Mouse (Mus musculus) stomach, adult 2 months (tissue): ENCODE measurements around the gene Mill2. TPM values are rescaled to one million over a fixed set of nuclear protein-coding genes. Genes with fewer than 3 reads are reported as not detected.

ENCODE experiments used
- polyA plus RNA-seq: library from polyadenylated mRNA; depleted of rRNA; stranded (reverse); fragments of >200 nt; gene quantifications from 2 replicates; pipeline ENCODE4 v1.2.3, GENCODE M21; 2012; rRNA removed

Mill2 gene
- 2.3 and 2.9 TPM in 2 replicates for polyA plus RNA-seq

DNA sequence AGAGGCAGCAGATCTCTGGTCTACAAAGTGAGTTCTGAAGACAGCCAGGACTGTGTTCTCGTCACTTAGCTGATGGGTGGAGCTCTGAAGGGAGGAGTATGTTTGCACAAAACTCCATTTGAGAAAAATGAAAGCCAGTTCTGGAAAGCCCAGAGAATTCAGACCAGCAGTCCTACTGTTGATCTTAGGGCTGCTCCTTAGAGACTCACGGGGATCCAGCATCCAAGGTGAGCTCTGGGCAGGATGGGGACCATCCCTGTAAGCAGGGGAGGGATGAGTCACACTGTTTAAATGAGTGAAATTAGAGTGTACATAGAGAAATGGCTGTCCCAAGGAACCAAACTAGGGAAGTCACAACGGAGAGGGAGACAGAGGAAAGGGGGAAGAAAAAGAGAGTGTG is at the start of gene Mill2:
Gene Mill2, plus strand, starts transcription at position 102 of the 400 bp plus-strand sequence.

DNA sequence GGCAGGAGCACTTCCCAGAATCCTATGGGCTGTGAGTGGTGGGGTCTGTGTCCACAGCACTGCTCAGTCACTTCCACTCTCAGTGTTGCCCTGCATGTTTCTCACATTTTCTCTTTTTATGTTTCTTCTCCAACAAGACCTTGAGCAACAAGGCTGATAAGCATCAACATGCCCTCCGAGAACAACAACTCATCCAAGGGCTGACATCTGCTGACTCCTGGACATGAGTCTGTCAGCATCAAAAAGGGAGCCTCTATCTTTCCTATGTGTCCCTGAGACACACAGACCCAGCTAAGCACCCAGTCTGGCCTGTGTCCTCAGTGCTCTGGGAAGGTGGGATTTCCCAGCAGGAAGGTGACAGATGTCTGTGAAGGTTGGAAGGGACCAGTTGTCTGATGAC is 41.3 kb upstream of the Mill2 start, which contains the start of gene Psg19:
Gene Psg19, minus strand, starts transcription at position 101 of the 400 bp plus-strand sequence.

DNA sequence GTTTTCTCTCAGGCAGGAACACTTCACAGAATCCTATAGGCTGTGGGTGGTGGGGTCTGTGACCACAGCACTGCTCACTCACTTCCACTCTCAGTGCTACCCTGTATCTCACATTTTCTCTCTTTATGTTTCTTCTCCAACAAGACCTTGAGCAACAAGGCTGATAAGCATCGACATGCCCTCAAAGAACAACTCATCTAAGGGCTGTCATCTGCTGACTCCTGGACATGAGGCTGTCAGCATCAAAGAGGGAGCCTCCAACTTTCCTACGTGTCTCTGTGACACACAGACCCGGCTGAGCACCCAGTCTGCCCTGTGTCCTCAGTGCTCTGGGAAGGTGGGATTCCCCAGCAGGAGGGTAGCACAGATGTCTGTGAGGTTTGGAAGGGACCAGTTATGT is 18.3 kb upstream of the Mill2 start, which contains the start of gene Psg17:
Gene Psg17, minus strand, starts transcription at position 101 of the 400 bp plus-strand sequence.

DNA sequence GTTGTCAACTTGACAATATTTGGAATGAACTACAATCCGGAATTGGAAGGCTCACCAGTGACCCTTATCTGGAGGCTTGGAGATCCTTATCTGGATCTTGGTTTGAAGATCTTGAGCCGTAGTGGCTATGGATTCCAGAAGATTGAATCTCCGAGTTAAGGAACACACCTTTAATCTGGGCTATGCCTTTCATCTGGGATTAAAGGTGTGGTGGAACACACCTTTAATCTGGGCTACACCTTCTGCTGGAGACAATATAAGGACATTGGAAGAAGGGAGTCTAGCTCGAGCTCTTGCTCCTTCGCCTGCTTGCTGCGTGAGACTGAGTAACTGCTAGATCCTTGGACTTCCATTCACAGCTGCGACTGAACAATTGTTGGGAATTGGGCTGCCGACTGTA is 31.3 kb downstream of the Mill2 start, which contains the start of gene Pglyrp1:
Gene Pglyrp1, plus strand, starts transcription at position 301 of the 400 bp plus-strand sequence.

DNA sequence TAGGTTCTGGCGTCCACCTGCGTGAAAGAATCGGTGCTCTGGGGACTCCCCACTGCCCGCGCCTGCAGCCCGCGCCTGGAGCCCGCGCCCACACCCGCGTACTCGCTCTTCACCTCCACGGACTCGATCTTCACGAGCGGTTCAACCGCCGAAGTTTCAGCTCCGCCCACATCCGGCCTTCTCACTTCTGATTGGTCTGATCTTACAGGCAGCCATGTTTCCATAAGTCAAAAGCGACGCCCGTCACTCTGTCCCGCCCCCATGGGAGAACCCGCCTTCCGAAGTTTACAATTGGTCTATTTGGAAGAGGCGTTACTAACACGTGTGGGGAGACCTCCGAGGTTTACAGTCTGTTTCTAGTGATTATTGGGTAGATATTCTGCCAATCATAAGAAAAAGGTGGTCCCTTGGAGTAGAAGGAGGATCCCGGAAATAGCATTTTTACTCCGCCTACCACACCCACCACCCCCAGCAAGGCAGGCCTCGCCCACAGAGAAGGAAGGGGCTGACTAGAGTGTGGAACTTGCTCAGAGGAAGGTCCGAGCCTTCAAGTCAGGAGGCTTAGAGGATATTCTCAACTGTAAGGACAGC is 70.6 kb downstream of the Mill2 start, which contains the start of gene Ccdc61:
Gene Ccdc61, minus strand, starts transcription at position 175 of the 591 bp plus-strand sequence.

Other genes with a start within 250 kb of the Mill2 start
- not detected in 2 replicates for gene Psg23, start 223.5 kb upstream of the Mill2 start, polyA plus RNA-seq
- not detected in 2 replicates for gene Psg21, start 183.2 kb upstream of the Mill2 start, polyA plus RNA-seq
- gene Psg20, start 153.8 kb upstream of the Mill2 start, polyA plus RNA-seq = not detected in 2 replicates
- 0.03 TPM in 1 of 2 replicates, not detected in the other for gene Psg22, start 121.9 kb upstream of the Mill2 start, polyA plus RNA-seq
- not detected in 2 replicates for gene Psg19, start 41.4 kb upstream of the Mill2 start, polyA plus RNA-seq
- 0.10 TPM in 1 of 2 replicates, not detected in the other for gene Psg17, start 18.4 kb upstream of the Mill2 start, polyA plus RNA-seq
- 181 and 289 TPM in 2 replicates for gene Pglyrp1, start 31.4 kb downstream of the Mill2 start, polyA plus RNA-seq
- 14.5 and 18.4 TPM in 2 replicates for gene Ccdc61, start 70.4 kb downstream of the Mill2 start, polyA plus RNA-seq
- gene Nova2, start 85.9 kb downstream of the Mill2 start, polyA plus RNA-seq = 0.28 and 0.38 TPM in 2 replicates
- not detected in 2 replicates for gene Nanos2, start 147.4 kb downstream of the Mill2 start, polyA plus RNA-seq
- gene Mypop, start 151.3 kb downstream of the Mill2 start, polyA plus RNA-seq = 5.5 and 6.7 TPM in 2 replicates
- 18.4 and 26.7 TPM in 2 replicates for gene Irf2bp1, start 164.1 kb downstream of the Mill2 start, polyA plus RNA-seq
- 50.7 and 52.1 TPM in 2 replicates for gene Foxa3, start 183.6 kb downstream of the Mill2 start, polyA plus RNA-seq
- 47.9 and 60.8 TPM in 2 replicates for gene Sympk, start 184.4 kb downstream of the Mill2 start, polyA plus RNA-seq
- gene Rsph6a, start 214.7 kb downstream of the Mill2 start, polyA plus RNA-seq = 0.18 TPM in 1 of 2 replicates, not detected in the other
- 21.7 and 24.0 TPM in 2 replicates for gene Dmwd, start 236.3 kb downstream of the Mill2 start, polyA plus RNA-seq
- 706 and 850 TPM in 2 replicates for gene Dmpk, start 243.9 kb downstream of the Mill2 start, polyA plus RNA-seq